Mouse (Mus musculus) heart, adult 2 months (tissue): ENCODE measurements around the gene Pfkfb3. TPM values are rescaled to one million over a fixed set of nuclear protein-coding genes. Genes with fewer than 3 reads are reported as not detected.

Experiments used
- DNase-seq, 2 experiments: peaks; one replicate each; pipeline ENCODE4 v3.0.0; 2021
- H3K27ac ChIP-seq: fragments of 200-600 bp; 2 replicates; pipeline ENCODE4 v1.8.1; 2022
- H3K27me3 ChIP-seq: fragments of 200-500 bp; 2 replicates; pipeline ENCODE4 v1.6.1; 2012; ENCODE audit warnings: mild to moderate bottlenecking, low read length, inconsistent platforms, mixed read lengths; ENCODE audit not compliant: control insufficient read depth, insufficient read depth
- H3K36me3 ChIP-seq: fragments of 200-500 bp; 2 replicates; pipeline ENCODE4 v1.6.1; 2012; ENCODE audit warnings: low read length, inconsistent platforms; ENCODE audit not compliant: control insufficient read depth, insufficient read depth
- H3K4me1 ChIP-seq: fragments of 200-500 bp; 2 replicates; pipeline ENCODE4 v1.6.1; 2011; ENCODE audit warnings: low read length; ENCODE audit not compliant: control insufficient read depth, insufficient read depth
- H3K4me3 ChIP-seq: fragments of 200-600 bp; 2 replicates; pipeline ENCODE4 v1.8.1; 2022
- H3K79me2 ChIP-seq: fragments of 200-500 bp; replicated peaks from 2 replicates; pipeline ENCODE4 v1.6.1; 2012; ENCODE audit warnings: mild to moderate bottlenecking, inconsistent platforms, low read length, moderate library complexity, mixed read lengths; ENCODE audit not compliant: control insufficient read depth, insufficient read depth
- H3K9ac ChIP-seq: fragments of 200-500 bp; 2 replicates; pipeline ENCODE4 v1.6.1; 2012; ENCODE audit warnings: low read depth, mild to moderate bottlenecking, control low read depth, inconsistent platforms, low read length, mixed read lengths
- CTCF ChIP-seq: fragments of 200-600 bp; IDR thresholded peaks from 2 replicates; pipeline ENCODE4 v1.8.1; 2022; ENCODE audit warnings: antibody characterized with exemption, mild to moderate bottlenecking, moderate library complexity
- EP300 ChIP-seq: fragments of 200-500 bp; IDR thresholded peaks from 2 replicates; pipeline ENCODE4 v1.6.1; 2011; ENCODE audit warnings: low read depth, low read length, control low read depth; ENCODE audit not compliant: insufficient read depth
- POLR2A ChIP-seq: fragments of 200-500 bp; IDR thresholded peaks from 2 replicates; pipeline ENCODE4 v1.6.1; 2011; ENCODE audit warnings: mild to moderate bottlenecking, low read depth, low read length, control low read depth; ENCODE audit not compliant: insufficient read depth
- WGBS: fragments of 180-500 bp; shearing (Covaris S2); methylation state at CpG from one replicate; pipeline ENCODE4 v1.1.7; 2018; 5-methylcytosine and 5-hydroxymethylcytosine counted together
- intact Hi-C: fragments of 180-260 bp; cut with DNase I; formaldehyde crosslinking; loops from one replicate; pipeline ENCODE4 v1.15.1; 2025
- polyA plus RNA-seq: library from polyadenylated mRNA; depleted of rRNA; stranded (reverse); fragments of >200 nt; gene quantifications from 2 replicates; pipeline ENCODE4 v1.2.3, GENCODE M21; 2012
- total RNA-seq, 2 experiments: library from RNA; stranded (reverse); gene quantifications; 2 replicates each; pipeline ENCODE4 v1.2.3; 2021

The Pfkfb3 gene
- total and polyA plus RNA-seq, 3 experiments: 9.0 to 14.3 (median 12.1) TPM

DNA sequence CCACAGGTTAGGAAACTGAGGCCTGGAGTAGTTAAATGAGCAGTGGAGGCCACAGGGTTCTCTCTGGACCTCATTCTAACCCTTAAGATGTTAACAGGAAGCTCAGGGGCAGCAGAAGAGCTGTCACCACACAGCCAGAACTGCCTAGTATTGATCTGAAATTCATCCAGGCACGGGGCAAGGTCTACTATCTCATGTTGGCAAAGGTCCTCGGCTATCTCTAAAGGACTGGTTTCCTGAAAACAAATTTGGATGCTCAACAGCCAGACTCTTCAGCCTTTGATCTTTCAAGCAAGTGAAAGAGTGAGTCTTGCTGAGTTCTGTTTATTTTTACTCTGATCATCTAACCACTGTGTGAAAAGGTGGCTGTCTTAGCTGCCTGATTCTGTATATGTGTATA is 74.9 kb downstream of the Pfkfb3 start:
- WGBS: 48% methylated on average over 2 of the region's 2 CpGs
- H3K4me1 ChIP-seq: no peaks in the 10 kb centered on the region
- H3K27me3 ChIP-seq: no peaks in the 10 kb centered on the region
- H3K79me2 ChIP-seq: no peaks in the 10 kb centered on the region
- no peak overlapping the region for H3K4me3 ChIP-seq
- no peak for DNase-seq
- no peak overlapping the region for H3K27ac ChIP-seq
- H3K36me3 ChIP-seq: no peaks in the 10 kb centered on the region
- TF ChIP-seq POLR2A (no peak), CTCF (no peak), EP300 (no peak)
- no peak overlapping the region for H3K9ac ChIP-seq
- intact Hi-C loops: no loop called here

DNA sequence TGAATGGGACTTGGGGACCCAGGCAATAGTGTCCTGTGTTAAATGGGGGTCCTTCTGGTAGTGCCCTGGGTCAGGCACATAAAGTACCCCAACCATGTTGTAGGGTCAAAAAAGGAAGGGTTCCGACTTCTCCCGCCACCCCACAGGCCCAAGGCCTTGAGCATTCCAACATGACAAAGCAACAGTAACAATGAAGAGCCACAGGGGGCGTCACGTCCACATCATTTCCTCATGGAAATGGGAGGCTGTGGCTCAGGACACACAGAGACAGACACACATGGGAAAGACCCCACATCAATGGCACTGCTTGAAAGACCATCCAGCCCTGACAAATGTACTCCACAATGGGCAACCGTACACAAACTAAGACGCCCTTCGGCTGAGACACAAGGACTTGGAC is 78.6 kb downstream of the Pfkfb3 start:
- intact Hi-C loops: no loop called here
- no peaks in the 10 kb centered on the region for H3K4me1 ChIP-seq
- H3K9ac ChIP-seq: no peak overlapping the region
- WGBS: 95% methylated on average over 7 of the region's 7 CpGs
- H3K36me3 ChIP-seq: no peaks in the 10 kb centered on the region
- no peaks in the 10 kb centered on the region for H3K79me2 ChIP-seq
- TF ChIP-seq CTCF (no peak), POLR2A (no peak), EP300 (no peak)
- no peak for DNase-seq
- no peaks in the 10 kb centered on the region for H3K27me3 ChIP-seq
- H3K27ac ChIP-seq: no peak overlapping the region
- H3K4me3 ChIP-seq: no peak overlapping the region

DNA sequence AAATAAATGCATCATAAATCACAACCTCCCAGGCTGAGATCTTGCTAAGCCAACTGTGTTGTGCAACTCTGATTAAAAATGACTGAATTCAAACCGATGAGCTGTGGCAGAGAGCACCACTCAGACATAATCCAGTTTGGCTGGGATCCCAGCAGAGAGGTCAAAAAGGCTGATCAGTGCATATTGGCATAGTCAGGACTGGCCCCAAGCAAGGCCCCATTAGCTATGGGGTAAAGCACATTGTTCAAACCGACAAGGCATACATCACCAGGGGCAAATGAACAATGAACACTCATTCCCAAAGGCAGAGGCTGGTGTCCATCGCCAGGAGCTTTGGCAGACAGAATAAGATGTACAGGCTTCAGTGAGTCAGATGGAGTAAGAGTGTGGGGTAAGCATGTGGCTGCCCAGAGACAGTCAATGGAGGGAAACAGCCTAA is 89.2 kb downstream of the Pfkfb3 start:
- H3K27me3 ChIP-seq: no peaks in the 10 kb centered on the region
- H3K36me3 ChIP-seq: no peaks in the 10 kb centered on the region
- H3K4me1 ChIP-seq: no peaks in the 10 kb centered on the region
- no peak overlapping the region for H3K27ac ChIP-seq
- no peak overlapping the region for H3K4me3 ChIP-seq
- intact Hi-C loops: no loop called here
- no peak for DNase-seq
- 56% methylated on average over 3 of the region's 3 CpGs for WGBS
- no peaks in the 10 kb centered on the region for H3K79me2 ChIP-seq
- H3K9ac ChIP-seq: no peak overlapping the region
- no peak for TF ChIP-seq POLR2A
- TF ChIP-seq CTCF: no peak
- TF ChIP-seq EP300: no peak

DNA sequence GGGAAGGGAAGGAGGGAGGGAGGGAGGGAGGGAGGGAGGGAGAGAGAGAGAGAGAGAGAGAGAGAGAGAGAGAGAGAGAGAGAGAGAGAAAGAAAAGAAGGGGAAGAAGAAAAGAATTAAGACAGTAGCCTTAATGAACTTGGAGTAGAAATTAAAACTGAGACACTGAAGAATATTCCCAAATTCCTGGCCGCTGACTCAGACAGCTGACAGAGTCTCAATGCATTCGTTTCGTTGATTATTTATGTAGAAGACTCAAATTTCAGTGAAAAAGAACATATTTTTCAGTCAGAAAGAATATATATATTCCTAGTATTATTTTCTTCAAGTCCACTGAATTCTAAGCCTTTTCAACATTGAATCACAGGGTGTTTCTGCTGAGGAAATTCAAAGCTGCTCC is 92.9 kb downstream of the Pfkfb3 start:
- Histone ChIP-seq H3K9ac (no peak overlapping the region), H3K27ac (no peak overlapping the region), H3K79me2 (no peaks in the 10 kb centered on the region), H3K4me3 (no peak overlapping the region), H3K4me1 (no peaks in the 10 kb centered on the region), H3K27me3 (no peaks in the 10 kb centered on the region), H3K36me3 (no peaks in the 10 kb centered on the region)
- TF ChIP-seq CTCF: no peak
- no peak for TF ChIP-seq EP300
- TF ChIP-seq POLR2A: no peak
- no peak for DNase-seq
- intact Hi-C loops: no loop called here
- WGBS: 67% methylated on average over 3 of the region's 3 CpGs

DNA sequence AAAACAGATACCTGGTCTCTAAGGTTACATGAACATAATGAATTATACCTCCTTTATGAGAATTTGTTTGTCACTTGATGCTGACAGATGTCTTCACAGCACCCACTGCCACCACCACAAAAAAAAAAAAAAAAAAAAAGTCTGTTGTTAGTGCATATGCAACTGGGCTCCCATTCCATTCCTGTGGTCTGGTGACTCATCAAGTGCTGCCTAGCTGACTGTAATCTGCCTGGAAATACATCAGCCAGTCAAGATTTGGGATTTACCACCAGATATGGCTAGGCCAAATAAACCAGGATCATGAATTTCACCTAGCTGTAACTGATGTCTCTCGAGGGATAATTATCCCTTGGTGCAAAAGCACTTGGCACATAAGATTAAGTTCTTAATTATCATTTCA is 95.4 kb downstream of the Pfkfb3 start:
- H3K27ac ChIP-seq: no peak overlapping the region
- H3K4me3 ChIP-seq: no peak overlapping the region
- TF ChIP-seq POLR2A (no peak), EP300 (no peak), CTCF (no peak)
- H3K27me3 ChIP-seq: no peaks in the 10 kb centered on the region
- H3K36me3 ChIP-seq: no peaks in the 10 kb centered on the region
- H3K9ac ChIP-seq: no peak overlapping the region
- H3K79me2 ChIP-seq: no peaks in the 10 kb centered on the region
- no peaks in the 10 kb centered on the region for H3K4me1 ChIP-seq
- intact Hi-C loops: no loop called here
- no peak for DNase-seq
- 81% methylated on average over 1 of the region's 1 CpGs for WGBS

DNA sequence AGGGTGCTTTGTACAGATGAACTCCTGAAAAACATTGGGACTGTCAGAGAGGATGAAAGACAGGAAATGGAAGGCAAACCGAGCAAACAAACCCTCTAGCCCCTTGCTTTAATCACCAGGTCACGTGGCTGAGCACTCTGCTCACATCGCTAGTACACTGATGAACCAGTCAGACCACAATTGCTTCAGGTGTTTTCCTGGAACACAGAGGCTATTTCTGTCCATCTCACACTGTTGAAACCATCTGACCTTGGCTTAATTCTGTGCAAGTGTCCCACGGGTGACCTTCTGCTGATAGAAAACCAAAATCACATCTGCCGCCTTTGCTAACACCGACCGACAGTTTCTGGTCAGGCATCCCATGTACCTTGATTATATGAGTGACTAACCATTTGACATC is 96.0 kb downstream of the Pfkfb3 start:
- Histone ChIP-seq H3K79me2 (no peaks in the 10 kb centered on the region), H3K36me3 (no peaks in the 10 kb centered on the region), H3K4me3 (no peak overlapping the region), H3K27ac (no peak overlapping the region), H3K4me1 (no peaks in the 10 kb centered on the region), H3K9ac (no peak overlapping the region), H3K27me3 (no peaks in the 10 kb centered on the region)
- DNase-seq: no peak
- TF ChIP-seq POLR2A (no peak), EP300 (no peak), CTCF (no peak)
- 50% methylated on average over 7 of the region's 7 CpGs for WGBS
- intact Hi-C loops: no loop called here

DNA sequence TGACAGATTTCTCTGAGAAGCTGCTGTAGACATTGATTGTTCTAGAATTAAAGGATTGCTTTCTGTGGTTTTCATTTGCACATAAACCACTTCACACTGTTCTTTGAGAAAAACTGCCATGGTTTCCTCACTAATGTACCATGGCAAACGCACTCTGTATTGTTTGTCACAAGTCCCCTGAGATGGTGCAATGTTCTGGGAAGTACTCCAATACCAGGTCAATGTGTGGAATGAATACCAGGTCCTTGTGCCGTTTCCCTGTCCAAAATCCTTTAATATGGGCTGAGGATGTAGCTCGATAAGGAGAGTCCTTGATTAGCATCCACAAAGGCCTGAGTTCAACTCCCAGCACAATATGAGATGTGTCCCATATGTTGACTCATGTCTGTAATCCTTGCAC is 105.2 kb downstream of the Pfkfb3 start:
- TF ChIP-seq POLR2A: no peak
- TF ChIP-seq CTCF: no peak
- no peak for TF ChIP-seq EP300
- peak overlapping the region; percentile 45 for H3K27ac ChIP-seq

More for the DNA sequence above, 105.2 kb downstream of the Pfkfb3 start:
- Histone ChIP-seq H3K36me3 (no peaks in the 10 kb centered on the region), H3K9ac (no peak overlapping the region), H3K27me3 (no peaks in the 10 kb centered on the region), H3K4me1 (peaks cover 5% of the 10 kb centered on the region), H3K4me3 (no peak overlapping the region), H3K79me2 (no peaks in the 10 kb centered on the region)
- intact Hi-C loops: loop anchor here (5.0 kb wide), 1 partner anchor 54 kb away; no protein-coding TSS in a partner anchor
- WGBS: 42% methylated on average over 3 of the region's 3 CpGs
- no peak for DNase-seq
